Mouse (Mus musculus) embryonic fibroblast, embryonic 13.5 days (primary cell): ENCODE data around the gene Taf11.

Experiments
- CTCF ChIP-seq: IDR thresholded peaks from 2 replicates; pipeline ENCODE4 v1.5.1; 2011; ENCODE audit warnings: mild to moderate bottlenecking, control low read depth, low read length, moderate library complexity, borderline replicate concordance; ENCODE audit not compliant: insufficient read depth
- POLR2A ChIP-seq: IDR thresholded peaks from 2 replicates; pipeline ENCODE4 v1.6.1; 2011; ENCODE audit warnings: low read depth, mild to moderate bottlenecking, control low read depth, low read length, moderate library complexity

DNA sequence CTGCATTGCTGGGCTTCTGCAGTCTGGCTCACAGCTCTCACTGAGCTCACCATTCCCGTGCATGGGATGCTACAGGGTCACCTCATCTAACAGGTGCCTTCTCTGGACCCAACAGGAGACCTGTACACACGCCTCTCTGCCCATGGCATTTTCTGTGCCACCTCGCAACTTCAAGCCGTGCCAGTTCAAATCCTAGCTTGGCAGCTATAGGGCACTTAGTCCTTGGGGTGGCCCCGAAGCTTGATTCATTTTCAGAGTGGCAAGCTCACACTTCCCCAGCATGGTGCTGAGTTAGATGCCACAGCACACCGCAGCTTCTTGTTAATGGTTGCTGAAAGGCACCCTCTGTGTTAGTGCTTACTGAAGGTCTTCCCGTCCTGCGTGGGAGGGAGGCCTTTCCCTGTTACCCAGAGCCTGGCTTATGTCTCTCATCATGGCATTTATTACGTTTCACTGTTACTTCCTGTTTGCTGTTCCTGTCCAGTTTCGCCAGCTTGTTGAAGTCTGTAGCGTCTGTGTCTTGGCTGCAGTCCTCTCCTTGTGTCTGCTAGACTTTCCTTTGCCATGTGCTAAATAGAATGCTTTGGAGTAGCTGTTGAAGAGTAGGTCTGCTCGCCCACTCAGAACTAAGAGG, 28.6 kb upstream of the Taf11 start:
- TF ChIP-seq CTCF (no peak), POLR2A (no peak)
